Mouse (Mus musculus): ENCODE results near the gene Slc22a17. TPM values are rescaled to one million over a fixed set of nuclear protein-coding genes. Genes with fewer than 3 reads are reported as not detected.

Slc22a17 gene
- polyA plus RNA-seq, 1 experiment, result 29.0 TPM

DNA sequence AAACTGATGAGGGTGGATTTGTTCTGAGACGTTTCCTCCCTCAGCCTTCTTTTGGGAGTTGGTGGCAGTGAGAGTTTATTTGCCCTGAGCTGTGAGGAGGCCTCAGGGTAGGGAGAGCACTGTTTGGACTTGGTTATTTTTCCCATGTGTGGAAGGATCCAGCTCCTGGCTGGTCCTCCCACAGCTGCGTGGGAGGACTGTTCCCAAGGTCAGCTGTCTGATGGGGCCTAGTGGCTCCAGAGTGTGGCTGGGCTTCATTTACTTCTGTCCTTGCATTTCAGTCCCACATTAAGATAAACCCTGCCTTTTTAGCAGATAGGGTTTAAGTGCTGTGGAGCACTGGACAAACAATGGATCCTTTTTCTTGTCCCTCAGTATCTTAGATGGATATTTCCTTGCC is 15.5 kb downstream of the Slc22a17 start:
- peak overlapping the region; percentile 6; the same call in 1 of the 2 replicates for H3K27ac ChIP-seq (ENCODE audit: insufficient read depth, low read length)

DNA sequence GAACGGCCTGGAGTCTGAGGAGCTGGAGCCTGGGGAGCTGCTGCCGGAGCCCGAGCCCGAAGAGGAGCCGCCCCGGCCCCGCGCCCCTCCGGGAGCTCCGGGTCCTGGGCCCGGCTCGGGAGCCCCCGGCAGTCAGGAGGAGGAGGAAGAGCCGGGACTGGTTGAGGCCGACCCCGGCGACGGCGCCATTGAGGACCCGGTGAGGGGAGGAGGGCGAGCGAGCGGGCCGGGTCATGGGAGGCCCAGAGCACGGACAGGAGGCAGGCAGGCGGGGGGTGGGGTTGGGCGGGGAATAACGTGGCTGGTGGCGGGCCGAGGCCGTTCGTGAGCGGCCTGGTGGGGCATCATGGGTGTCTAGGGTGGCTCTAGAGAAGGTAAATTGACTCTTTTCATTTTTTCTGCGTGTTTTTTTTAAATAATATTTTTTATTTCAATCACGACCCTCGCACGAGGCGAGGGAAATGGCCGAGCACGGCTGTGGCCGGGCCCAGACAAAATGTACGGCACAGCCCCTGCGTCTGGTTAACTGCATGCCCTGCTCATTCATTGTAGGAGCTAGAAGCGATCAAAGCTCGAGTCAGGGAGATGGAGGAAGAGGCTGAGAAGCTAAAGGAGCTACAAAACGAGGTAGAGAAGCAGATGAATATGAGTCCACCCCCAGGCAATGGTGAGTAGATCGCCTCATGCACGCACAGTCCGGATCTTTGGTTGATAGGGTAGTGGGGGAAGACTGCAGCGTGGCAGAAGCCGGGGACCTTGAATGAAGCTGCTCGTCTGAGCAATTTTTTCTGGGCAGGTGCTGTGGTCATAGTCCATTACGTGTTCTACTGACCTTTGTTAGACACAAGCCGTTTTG is 18.4 kb downstream of the Slc22a17 start:
- H3K9me3 ChIP-seq (replicated peaks; ENCODE audit: control insufficient read depth, insufficient read depth, low read length, poor library complexity, severe bottlenecking), result no peaks in the 10 kb centered on the region
- peak overlapping the region; percentile 53; the same call in 1 of the 2 replicates for H3K27ac ChIP-seq (ENCODE audit: insufficient read depth, low read length)
- no peak for TF ChIP-seq CTCF (IDR thresholded peaks at IDR 0.05; ENCODE audit: low read depth, low read length)
- no peak for TF ChIP-seq POLR2A (IDR thresholded peaks at IDR 0.05; ENCODE audit: insufficient read depth, low read length)
- no peak for TF ChIP-seq EP300 (IDR thresholded peaks at IDR 0.05; ENCODE audit: insufficient read depth, low read depth, low read length)
- H3K4me3 ChIP-seq (ENCODE audit: low read depth, low read length), result peak overlapping the region; percentile 98
- H3K9ac ChIP-seq (ENCODE audit: low read depth, poor library complexity, severe bottlenecking), result peak overlapping the region; percentile 100
- H3K36me3 ChIP-seq (ENCODE audit: control insufficient read depth, insufficient read depth, low read length, poor library complexity, severe bottlenecking), result peaks cover 34% of the 10 kb centered on the region
- H3K27me3 ChIP-seq (ENCODE audit: control insufficient read depth, insufficient read depth, low read length, poor library complexity, severe bottlenecking), result no peaks in the 10 kb centered on the region
- H3K4me1 ChIP-seq (ENCODE audit: control insufficient read depth, insufficient read depth, low read length), result peaks cover 2% of the 10 kb centered on the region

More for the DNA sequence above, 15.5 kb downstream of the Slc22a17 start:
- no peaks in the 10 kb centered on the region for H3K27me3 ChIP-seq (ENCODE audit: control insufficient read depth, insufficient read depth, low read length, poor library complexity, severe bottlenecking)
- H3K4me1 ChIP-seq (ENCODE audit: control insufficient read depth, insufficient read depth, low read length), result peaks cover 2% of the 10 kb centered on the region
- H3K4me3 ChIP-seq (ENCODE audit: low read depth, low read length), result no peak overlapping the region
- no peak overlapping the region for H3K9ac ChIP-seq (ENCODE audit: low read depth, poor library complexity, severe bottlenecking)
- TF ChIP-seq POLR2A (IDR thresholded peaks at IDR 0.05; ENCODE audit: insufficient read depth, low read length), result no peak
- no peak for TF ChIP-seq CTCF (IDR thresholded peaks at IDR 0.05; ENCODE audit: low read depth, low read length)
- no peak for TF ChIP-seq EP300 (IDR thresholded peaks at IDR 0.05; ENCODE audit: insufficient read depth, low read depth, low read length)
- no peaks in the 10 kb centered on the region for H3K9me3 ChIP-seq (replicated peaks; ENCODE audit: control insufficient read depth, insufficient read depth, low read length, poor library complexity, severe bottlenecking)
- H3K36me3 ChIP-seq (ENCODE audit: control insufficient read depth, insufficient read depth, low read length, poor library complexity, severe bottlenecking), result peaks cover 34% of the 10 kb centered on the region

DNA sequence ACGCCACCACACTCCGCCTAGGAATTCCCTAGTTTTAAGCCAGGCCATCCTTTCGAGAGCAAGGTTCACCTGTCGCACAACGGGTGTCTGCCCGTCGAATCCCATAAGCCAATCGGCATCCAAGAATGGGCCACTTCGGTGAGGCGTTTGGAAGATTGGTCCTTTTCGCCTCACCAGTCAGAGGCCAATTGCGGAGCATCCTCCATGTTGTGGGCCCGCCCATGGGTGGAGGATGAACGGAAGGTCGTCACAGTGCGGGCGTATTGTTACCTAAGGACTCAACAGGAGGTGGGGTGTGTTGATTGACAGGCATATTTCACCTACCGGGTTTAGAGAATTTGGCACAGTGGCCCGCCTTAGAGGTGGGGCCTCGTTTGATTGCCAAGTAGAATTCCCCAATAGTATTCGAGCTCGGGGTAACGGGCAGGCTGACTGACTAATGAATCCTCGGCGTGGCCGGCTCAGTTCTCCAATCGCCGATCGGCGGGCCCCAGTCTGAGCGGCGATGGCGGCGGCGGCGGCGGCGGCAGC is 19.2 kb downstream of the Slc22a17 start:
- TF ChIP-seq POLR2A (IDR thresholded peaks at IDR 0.05; ENCODE audit: insufficient read depth, low read length) (peak; percentile 83), CTCF (IDR thresholded peaks at IDR 0.05; ENCODE audit: low read depth, low read length) (no peak)
- peak overlapping the region; percentile 100 for H3K9ac ChIP-seq (ENCODE audit: low read depth, poor library complexity, severe bottlenecking)
- H3K4me3 ChIP-seq (ENCODE audit: low read depth, low read length), result peak overlapping the region; percentile 57
- H3K27ac ChIP-seq (ENCODE audit: insufficient read depth, low read length), result peak overlapping the region; percentile 57
- peaks cover 31% of the 10 kb centered on the region for H3K36me3 ChIP-seq (ENCODE audit: control insufficient read depth, insufficient read depth, low read length, poor library complexity, severe bottlenecking)
- H3K27me3 ChIP-seq (ENCODE audit: control insufficient read depth, insufficient read depth, low read length, poor library complexity, severe bottlenecking), result no peaks in the 10 kb centered on the region
- no peaks in the 10 kb centered on the region for H3K9me3 ChIP-seq (replicated peaks; ENCODE audit: control insufficient read depth, insufficient read depth, low read length, poor library complexity, severe bottlenecking)
- peaks cover 2% of the 10 kb centered on the region for H3K4me1 ChIP-seq (ENCODE audit: control insufficient read depth, insufficient read depth, low read length)

DNA sequence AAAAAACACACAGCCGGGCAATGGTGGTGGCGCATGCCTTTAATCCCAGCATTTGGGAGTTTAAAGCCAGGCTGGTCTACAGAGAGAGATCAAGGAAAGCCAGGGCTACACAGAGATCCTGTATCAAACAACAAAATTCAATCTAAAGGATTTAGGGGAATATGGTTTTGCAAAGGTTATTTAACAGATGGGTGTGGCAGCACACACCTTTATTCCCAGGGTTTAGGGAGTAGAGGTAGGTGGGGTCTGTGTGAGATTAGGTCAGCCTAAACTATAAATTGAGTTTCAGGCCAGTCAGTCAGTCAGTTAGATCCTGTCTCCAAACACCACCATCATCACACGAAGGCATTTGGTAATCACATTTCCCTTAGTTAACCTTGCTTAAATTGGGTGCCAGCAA is 20.7 kb downstream of the Slc22a17 start, which contains the start of gene Pabpn1:
Gene Pabpn1, plus strand, starts transcription at position 301 of the 400 bp plus-strand sequence.
- no peaks in the 10 kb centered on the region for H3K27me3 ChIP-seq (ENCODE audit: control insufficient read depth, insufficient read depth, low read length, poor library complexity, severe bottlenecking)
- H3K36me3 ChIP-seq (ENCODE audit: control insufficient read depth, insufficient read depth, low read length, poor library complexity, severe bottlenecking), result peaks cover 19% of the 10 kb centered on the region
- H3K9ac ChIP-seq (ENCODE audit: low read depth, poor library complexity, severe bottlenecking), result peak within 1 kb of the TSS; percentile 47
- H3K4me1 ChIP-seq (ENCODE audit: control insufficient read depth, insufficient read depth, low read length), result peaks cover 2% of the 10 kb centered on the region
- H3K27ac ChIP-seq (ENCODE audit: insufficient read depth, low read length), result peak within 1 kb of the TSS; percentile 69
- TF ChIP-seq CTCF (IDR thresholded peaks at IDR 0.05; ENCODE audit: low read depth, low read length), result no peak
- no peak for TF ChIP-seq POLR2A (IDR thresholded peaks at IDR 0.05; ENCODE audit: insufficient read depth, low read length)
- TF ChIP-seq EP300 (IDR thresholded peaks at IDR 0.05; ENCODE audit: insufficient read depth, low read depth, low read length), result no peak
- no peaks in the 10 kb centered on the region for H3K9me3 ChIP-seq (replicated peaks; ENCODE audit: control insufficient read depth, insufficient read depth, low read length, poor library complexity, severe bottlenecking)
- H3K4me3 ChIP-seq (ENCODE audit: low read depth, low read length), result peak within 1 kb of the TSS; percentile 47

DNA sequence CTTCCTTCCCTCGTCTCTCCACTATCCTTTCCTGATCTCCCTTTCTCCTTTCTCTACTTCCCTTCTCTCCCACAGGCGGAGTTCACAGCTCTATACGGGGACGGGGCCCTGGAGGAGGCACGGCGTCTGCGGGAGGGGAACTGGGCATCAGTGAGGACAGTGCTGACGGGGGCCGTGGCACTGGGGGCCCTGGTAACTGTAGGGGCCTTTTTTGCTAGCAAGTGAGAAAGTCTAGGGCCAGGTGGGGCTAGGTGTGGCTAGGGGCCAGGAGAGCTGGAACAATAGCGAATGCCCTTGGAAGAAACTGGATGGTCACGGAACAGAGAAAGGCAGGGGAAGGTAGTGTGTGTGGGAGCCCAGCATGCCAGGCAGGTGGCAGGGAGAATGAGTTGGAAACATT is 27.6 kb downstream of the Slc22a17 start:
- Histone ChIP-seq H3K27ac (ENCODE audit: insufficient read depth, low read length) (no peak overlapping the region), H3K36me3 (ENCODE audit: control insufficient read depth, insufficient read depth, low read length, poor library complexity, severe bottlenecking) (no peaks in the 10 kb centered on the region), H3K9me3 (replicated peaks; ENCODE audit: control insufficient read depth, insufficient read depth, low read length, poor library complexity, severe bottlenecking) (no peaks in the 10 kb centered on the region), H3K4me1 (ENCODE audit: control insufficient read depth, insufficient read depth, low read length) (no peaks in the 10 kb centered on the region), H3K4me3 (ENCODE audit: low read depth, low read length) (no peak overlapping the region), H3K9ac (ENCODE audit: low read depth, poor library complexity, severe bottlenecking) (no peak overlapping the region), H3K27me3 (ENCODE audit: control insufficient read depth, insufficient read depth, low read length, poor library complexity, severe bottlenecking) (no peaks in the 10 kb centered on the region)
- TF ChIP-seq POLR2A (IDR thresholded peaks at IDR 0.05; ENCODE audit: insufficient read depth, low read length) (no peak), EP300 (IDR thresholded peaks at IDR 0.05; ENCODE audit: insufficient read depth, low read depth, low read length) (no peak), CTCF (IDR thresholded peaks at IDR 0.05; ENCODE audit: low read depth, low read length) (no peak)

Measured in ES-Bruce4 (cell line).